Mouse (Mus musculus) heart, embryonic 13.5 days (tissue): ENCODE data around the gene Trappc5. TPM values are rescaled to one million over a fixed set of nuclear protein-coding genes. Genes with fewer than 3 reads are reported as not detected.
A peak's percentile ranks its signal among the peaks of the same experiment; 100 is the strongest.

ENCODE experiments used
- ATAC-seq: fragments of 200-750 bp; cut with Nextera tagmentation; 2 replicates; pipeline ENCODE4 v1.8.0; 2017; ENCODE audit warnings: moderate TSS enrichment; ENCODE audit not compliant: insufficient number of reproducible peaks, low FRiP score, low TSS enrichment; ENCODE audit errors: extremely low read depth
- H3K27ac ChIP-seq: fragments of 300-500 bp; sonication (generic); replicated peaks from 2 replicates; pipeline ENCODE4 v1.5.1; 2015; ENCODE audit warnings: moderate library complexity, mild to moderate bottlenecking, inconsistent platforms
- H3K27me3 ChIP-seq: fragments of 300-500 bp; sonication (generic); replicated peaks from 2 replicates; pipeline ENCODE4 v1.6.1; 2015; ENCODE audit warnings: mild to moderate bottlenecking, inconsistent platforms
- H3K36me3 ChIP-seq: fragments of 300-500 bp; sonication (generic); 2 replicates; pipeline ENCODE4 v1.6.1; 2015; ENCODE audit warnings: mild to moderate bottlenecking, inconsistent platforms
- H3K4me1 ChIP-seq: fragments of 300-500 bp; sonication (generic); 2 replicates; pipeline ENCODE4 v1.6.1; 2015; ENCODE audit warnings: inconsistent platforms
- H3K4me2 ChIP-seq: fragments of 300-500 bp; sonication (generic); 2 replicates; pipeline ENCODE4 v1.6.1; 2015; ENCODE audit warnings: inconsistent platforms, mild to moderate bottlenecking, moderate library complexity
- H3K4me3 ChIP-seq: fragments of 300-500 bp; sonication (generic); 2 replicates; pipeline ENCODE4 v1.5.1; 2015; ENCODE audit warnings: moderate library complexity, mild to moderate bottlenecking, inconsistent platforms
- H3K9ac ChIP-seq: fragments of 300-500 bp; sonication (generic); 2 replicates; pipeline ENCODE4 v1.6.1; 2015; ENCODE audit warnings: inconsistent platforms, mild to moderate bottlenecking, moderate library complexity
- H3K9me3 ChIP-seq: fragments of 300-500 bp; sonication (generic); 2 replicates; pipeline ENCODE4 v1.6.1; 2016; ENCODE audit warnings: inconsistent platforms
- WGBS: fragments of 180-500 bp; shearing (Covaris S2); methylation state at CpG from one replicate; pipeline ENCODE4 v1.1.7; 2015; ENCODE audit warnings: mixed read lengths; 5-methylcytosine and 5-hydroxymethylcytosine counted together
- polyA plus RNA-seq: library from polyadenylated mRNA; unstranded; fragments of >200 nt; fragmentation: Nextera tagmentation; extraction: Ambion mirVana; gene quantifications from 2 replicates; pipeline ENCODE4 v1.2.1, GENCODE M21; 2015

Gene Trappc5
- polyA plus RNA-seq, 1 experiment from 2014 or later, result 31.8 TPM

DNA sequence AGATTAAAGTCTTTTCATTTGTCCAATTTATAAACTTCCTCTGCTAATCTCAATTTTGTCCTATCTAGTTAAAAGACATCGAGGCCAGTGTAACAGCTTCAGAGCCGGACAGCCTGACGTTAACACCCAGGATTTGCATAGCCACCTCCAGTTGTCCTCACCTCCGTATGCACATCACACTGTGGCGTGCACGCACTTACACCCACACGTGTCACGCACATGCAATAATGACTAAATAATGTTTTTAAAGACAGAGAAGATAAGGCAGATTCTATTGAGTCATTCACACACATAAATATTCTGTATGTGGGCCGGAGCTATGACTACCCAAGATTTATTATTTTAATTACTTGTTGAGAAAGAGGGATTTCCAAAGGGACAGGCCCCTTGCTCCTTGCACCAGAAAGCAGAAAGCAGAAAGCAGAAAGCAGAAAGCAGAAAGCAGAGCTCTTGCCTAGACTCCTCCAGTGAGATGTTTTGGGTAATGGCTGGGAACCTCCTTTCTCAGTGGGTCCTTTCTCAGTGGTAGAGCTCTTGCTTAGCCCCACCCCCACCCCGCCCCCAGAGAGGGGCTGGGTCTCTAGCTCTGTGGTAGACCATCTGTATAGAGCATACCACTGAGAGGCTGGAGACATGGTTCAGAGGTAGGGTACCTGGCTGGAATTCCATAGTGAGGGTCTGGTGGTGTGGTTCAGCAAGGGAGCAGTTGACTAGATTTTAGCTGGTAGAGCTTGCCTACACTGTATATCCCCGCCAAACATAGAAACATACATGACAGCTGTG, 21.2 kb upstream of the Trappc5 start:
- Histone ChIP-seq H3K27ac (no peak overlapping the region), H3K4me1 (no peaks in the 10 kb centered on the region), H3K4me3 (no peak overlapping the region), H3K27me3 (peaks cover 22% of the 10 kb centered on the region), H3K36me3 (no peaks in the 10 kb centered on the region), H3K4me2 (no peak overlapping the region), H3K9ac (no peak overlapping the region), H3K9me3 (no peaks in the 10 kb centered on the region)
- ATAC-seq, result no peak; the same call in 1 of the 2 replicates
- WGBS, result 63% methylated on average over 11 of the region's 11 CpGs

- no peaks in the 10 kb centered on the region for H3K4me1 ChIP-seq
Observed at GRCm38 (mm10) chr8:3655526-3655925, 20.6 kb upstream of the Trappc5 start, which contains the start of gene Retn. Gene Retn (plus strand): TSS chr8:3655770.

GRCm38 (mm10) chr8:3656725-3657381, 19.2 kb upstream of the Trappc5 start:
- no peaks in the 10 kb centered on the region for H3K9me3 ChIP-seq
- no peak for ATAC-seq
- no peaks in the 10 kb centered on the region for H3K4me1 ChIP-seq
- H3K4me3 ChIP-seq, result no peak overlapping the region
- H3K27ac ChIP-seq, result no peak overlapping the region
- H3K9ac ChIP-seq, result no peak overlapping the region
- H3K36me3 ChIP-seq, result no peaks in the 10 kb centered on the region
- peaks cover 22% of the 10 kb centered on the region for H3K27me3 ChIP-seq
- WGBS, result 27% methylated on average over 7 of the region's 7 CpGs
- H3K4me2 ChIP-seq, result no peak overlapping the region

More at GRCm38 (mm10) chr8:3655526-3655925, 20.6 kb upstream of the Trappc5 start, which contains the start of gene Retn:
- Histone ChIP-seq H3K9me3 (no peaks in the 10 kb centered on the region), H3K4me3 (no peak within 1 kb of the TSS), H3K36me3 (no peaks in the 10 kb centered on the region), H3K27ac (no peak within 1 kb of the TSS), H3K9ac (no peak within 1 kb of the TSS), H3K4me2 (no peak within 1 kb of the TSS), H3K27me3 (peaks cover 22% of the 10 kb centered on the region)
- 54% methylated on average over 3 of the region's 3 CpGs for WGBS
- no peak for ATAC-seq

DNA sequence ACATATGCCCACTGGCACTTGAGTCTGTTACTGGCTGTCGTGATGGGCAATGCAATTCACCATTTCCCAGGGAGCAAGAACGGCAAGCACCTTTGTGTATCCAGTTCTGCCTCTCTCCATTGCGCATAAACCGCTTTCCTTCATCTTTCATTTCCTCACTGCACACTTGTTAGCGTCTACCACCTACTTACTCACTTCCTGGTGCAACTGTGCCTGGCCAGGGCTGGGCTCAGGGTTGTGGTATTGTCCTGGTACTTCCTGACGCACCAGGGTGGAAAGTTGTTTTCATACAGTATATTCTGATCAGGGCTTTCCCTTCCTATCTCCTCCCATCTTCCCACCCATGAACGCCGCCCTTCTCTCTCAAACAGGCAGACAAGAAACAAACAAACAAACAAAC, 15.2 kb upstream of the Trappc5 start:
- Histone ChIP-seq H3K36me3 (no peaks in the 10 kb centered on the region), H3K9me3 (no peaks in the 10 kb centered on the region), H3K9ac (no peak overlapping the region), H3K27ac (no peak overlapping the region), H3K4me1 (no peaks in the 10 kb centered on the region), H3K4me2 (no peak overlapping the region), H3K27me3 (peaks cover 22% of the 10 kb centered on the region), H3K4me3 (no peak overlapping the region)
- WGBS, result 69% methylated on average over 8 of the region's 8 CpGs
- no peak for ATAC-seq

DNA sequence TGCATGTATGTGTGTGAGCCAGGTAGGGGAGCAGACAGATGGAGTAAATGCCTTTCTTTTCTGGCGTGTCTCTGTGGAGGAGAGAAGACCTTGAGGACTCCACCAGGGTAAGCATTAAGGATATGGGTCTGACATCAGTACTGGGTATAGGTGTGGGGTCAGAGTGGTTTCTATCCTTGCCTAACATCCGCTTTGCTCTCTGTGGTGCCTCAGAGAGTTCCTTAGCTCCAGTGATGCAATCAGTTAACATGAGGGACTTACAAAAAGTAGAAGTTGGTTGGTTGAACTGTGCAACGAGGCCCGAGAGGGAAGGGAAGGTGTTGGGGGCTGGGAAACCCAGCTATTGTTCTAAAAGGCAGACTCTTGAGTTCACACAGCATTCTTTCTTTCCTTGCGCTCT, 11.7 kb upstream of the Trappc5 start:
- H3K4me2 ChIP-seq, result no peak overlapping the region
- H3K4me3 ChIP-seq, result no peak overlapping the region
- no peaks in the 10 kb centered on the region for H3K36me3 ChIP-seq
- WGBS, result 50% methylated on average over 5 of the region's 5 CpGs
- no peak for ATAC-seq
- no peak overlapping the region for H3K9ac ChIP-seq
- H3K9me3 ChIP-seq, result no peaks in the 10 kb centered on the region
- H3K27ac ChIP-seq, result no peak overlapping the region
- 0 out of 2 replicates have a peak, but pooled peaks cover 9% of the 10 kb centered on the region for H3K27me3 ChIP-seq
- H3K4me1 ChIP-seq, result no peaks in the 10 kb centered on the region

DNA sequence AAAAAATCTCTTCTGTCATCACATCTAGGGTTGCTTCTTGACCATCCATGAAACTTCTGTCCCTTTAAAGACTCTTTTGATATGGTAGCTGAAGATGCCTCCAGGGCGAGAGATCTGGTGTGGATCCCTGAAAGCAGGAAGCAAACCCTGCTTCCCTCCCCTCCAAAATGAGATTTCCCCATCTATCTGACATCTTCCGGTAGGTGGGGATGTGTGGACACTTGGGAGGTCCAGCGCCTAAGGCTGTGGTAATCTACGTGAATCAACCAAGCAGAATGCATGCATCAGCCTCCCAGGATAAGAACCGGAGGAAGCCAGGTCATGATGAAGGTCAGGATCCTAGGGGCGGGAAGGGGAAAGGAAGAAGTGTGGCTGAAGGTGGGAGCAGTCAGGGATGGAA, 10.6 kb upstream of the Trappc5 start, which contains the start of gene Mcemp1:
Gene Mcemp1, plus strand, starts transcription at position 248 of the 400 bp plus-strand sequence.
- no peak within 1 kb of the TSS for H3K4me2 ChIP-seq
- H3K9me3 ChIP-seq, result no peaks in the 10 kb centered on the region
- WGBS, result 61% methylated on average over 6 of the region's 6 CpGs
- H3K4me3 ChIP-seq, result no peak within 1 kb of the TSS
- ATAC-seq, result no peak
- H3K4me1 ChIP-seq, result no peaks in the 10 kb centered on the region
- no peak within 1 kb of the TSS for H3K27ac ChIP-seq
- no peaks in the 10 kb centered on the region for H3K36me3 ChIP-seq
- 0 out of 2 replicates have a peak, but pooled peaks cover 9% of the 10 kb centered on the region for H3K27me3 ChIP-seq
- H3K9ac ChIP-seq, result no peak within 1 kb of the TSS

GRCm38 (mm10) chr8:3670388-3670787, 5.7 kb upstream of the Trappc5 start:
- ATAC-seq, result no peak
- WGBS, result 70% methylated on average over 2 of the region's 2 CpGs
- 0 out of 2 replicates have a peak, but pooled peaks cover 9% of the 10 kb centered on the region for H3K27me3 ChIP-seq

DNA sequence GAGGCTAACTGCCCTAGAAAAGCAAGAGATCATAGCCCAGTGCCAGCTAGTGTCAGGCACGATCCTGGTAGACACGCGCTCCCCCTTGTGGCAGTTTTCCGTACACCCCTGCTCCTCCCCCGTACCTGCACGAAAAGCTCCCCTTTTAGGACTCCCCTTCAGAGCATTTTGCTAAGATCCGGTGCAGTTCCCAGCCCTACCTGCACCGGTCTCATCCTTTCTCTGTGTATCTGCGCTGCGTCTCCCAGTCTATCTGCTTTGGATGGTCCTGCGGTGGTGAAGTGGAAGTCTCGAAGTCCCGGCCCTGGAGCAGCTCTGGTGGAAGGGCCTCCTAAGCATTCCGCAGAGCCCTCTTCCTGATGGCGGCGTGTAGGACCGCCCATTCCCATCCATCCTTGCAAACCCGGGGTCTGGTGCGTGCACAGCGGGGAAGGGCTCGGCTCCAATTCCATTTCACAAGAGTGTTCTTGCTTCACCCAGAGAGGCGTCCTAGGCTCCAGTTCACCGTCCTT, 4.1 kb upstream of the Trappc5 start, which contains the start of gene Fcor:
Gene Fcor, minus strand, starts transcription at position 383 of the 512 bp plus-strand sequence.
- peak within 1 kb of the TSS; percentile 44 for H3K27ac ChIP-seq
- 0 out of 2 replicates have a peak, but pooled peaks cover 3% of the 10 kb centered on the region for H3K27me3 ChIP-seq
- peak within 1 kb of the TSS; percentile 65 for H3K4me3 ChIP-seq
- H3K9me3 ChIP-seq, result no peaks in the 10 kb centered on the region
- ATAC-seq, result peak; percentile 51; the same call in 1 of the 2 replicates
- H3K36me3 ChIP-seq, result no peaks in the 10 kb centered on the region
- under 1% methylated on average over 23 of the region's 23 CpGs for WGBS
- peaks cover 7% of the 10 kb centered on the region for H3K4me1 ChIP-seq
- peak within 1 kb of the TSS; percentile 84 for H3K9ac ChIP-seq
- H3K4me2 ChIP-seq, result peak within 1 kb of the TSS; percentile 81

More at GRCm38 (mm10) chr8:3670388-3670787, 5.7 kb upstream of the Trappc5 start:
- no peak overlapping the region for H3K4me3 ChIP-seq
- H3K9me3 ChIP-seq, result no peaks in the 10 kb centered on the region
- no peaks in the 10 kb centered on the region for H3K4me1 ChIP-seq
- no peak overlapping the region for H3K9ac ChIP-seq
- no peak overlapping the region for H3K27ac ChIP-seq
- H3K36me3 ChIP-seq, result no peaks in the 10 kb centered on the region
- H3K4me2 ChIP-seq, result no peak overlapping the region

DNA sequence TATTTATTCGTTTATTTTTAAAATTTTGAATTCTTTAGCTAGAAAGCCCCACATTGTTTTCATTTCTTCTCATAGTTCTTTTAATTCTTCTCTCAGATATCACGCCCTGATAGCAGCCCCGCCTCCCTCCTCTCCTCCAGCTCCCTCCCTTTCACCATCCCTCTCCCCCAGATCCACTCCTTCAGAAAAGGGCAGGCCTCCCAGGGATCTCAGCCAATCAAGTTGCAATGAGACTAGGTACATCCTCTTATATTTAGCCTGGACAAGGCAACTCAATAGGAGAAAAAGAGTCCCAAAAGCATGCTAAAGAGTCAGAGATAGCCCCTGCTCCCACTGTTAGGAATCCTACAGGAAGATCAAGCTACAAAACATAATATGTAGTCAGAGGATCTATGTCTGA, 1.4 kb upstream of the Trappc5 start:
- Histone ChIP-seq H3K4me3 (no peak overlapping the region), H3K9ac (no peak overlapping the region), H3K36me3 (peaks cover 11% of the 10 kb centered on the region), H3K4me2 (no peak overlapping the region), H3K27ac (no peak overlapping the region), H3K4me1 (peaks cover 17% of the 10 kb centered on the region), H3K27me3 (no peaks in the 10 kb centered on the region), H3K9me3 (no peaks in the 10 kb centered on the region)
- ATAC-seq, result no peak
- 36% methylated on average over 3 of the region's 3 CpGs for WGBS

DNA sequence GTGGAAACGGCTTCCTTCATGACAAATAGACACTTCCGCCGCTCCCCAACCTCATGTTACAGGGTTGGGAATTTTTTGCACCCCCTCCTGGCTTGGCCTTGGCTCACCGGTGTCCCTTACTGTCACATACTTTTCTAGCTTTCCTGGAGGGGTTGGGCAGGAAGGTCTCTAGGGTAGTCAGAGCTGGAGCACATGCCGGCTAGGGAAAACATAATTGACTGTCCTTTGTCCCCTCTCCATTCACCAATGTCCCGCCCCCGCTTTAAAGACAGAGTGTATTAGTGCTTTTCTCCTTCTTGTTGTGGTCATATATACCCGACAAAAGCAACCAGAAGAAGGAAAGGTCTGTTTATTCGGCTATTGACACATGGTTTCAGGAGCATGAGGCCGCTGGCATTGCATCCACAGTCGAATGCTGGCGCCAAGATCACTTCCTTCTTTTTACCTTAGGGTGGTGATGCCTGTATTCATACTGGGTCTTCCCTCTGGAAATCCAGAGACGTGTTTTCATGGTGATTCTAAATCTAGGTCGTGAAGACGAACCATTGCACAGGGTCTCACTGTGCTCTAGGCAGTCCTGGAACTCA, 987 bp downstream of the Trappc5 start:
- ATAC-seq, result no peak
- Histone ChIP-seq H3K4me2 (peak overlapping the region; percentile 91), H3K27ac (peak overlapping the region; percentile 95), H3K4me1 (peaks cover 17% of the 10 kb centered on the region), H3K36me3 (peaks cover 34% of the 10 kb centered on the region), H3K9ac (peak overlapping the region; percentile 99), H3K27me3 (no peaks in the 10 kb centered on the region), H3K4me3 (peak overlapping the region; percentile 97), H3K9me3 (no peaks in the 10 kb centered on the region)
- 6% methylated on average over 15 of the region's 15 CpGs for WGBS

DNA sequence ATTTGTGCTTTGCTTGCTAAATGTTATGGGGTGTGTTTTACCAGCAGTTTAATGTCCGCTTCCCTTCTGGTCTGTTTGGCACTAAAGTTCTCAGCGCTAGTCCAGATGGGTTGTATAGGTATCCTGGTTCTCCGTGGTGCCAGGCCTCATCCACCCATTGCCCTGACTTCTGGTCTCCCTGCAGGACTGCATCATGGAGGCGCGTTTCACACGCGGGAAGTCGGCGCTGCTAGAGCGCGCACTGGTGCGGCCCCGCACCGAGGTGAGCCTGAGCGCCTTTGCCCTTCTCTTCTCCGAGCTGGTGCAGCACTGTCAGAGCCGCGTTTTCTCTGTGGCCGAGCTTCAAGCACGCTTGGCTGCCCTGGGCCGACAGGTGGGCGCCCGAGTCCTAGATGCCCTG, 2.7 kb downstream of the Trappc5 start:
- Histone ChIP-seq H3K36me3 (peaks cover 43% of the 10 kb centered on the region), H3K27ac (no peak overlapping the region), H3K9ac (no peak overlapping the region), H3K9me3 (no peaks in the 10 kb centered on the region), H3K4me1 (peaks cover 17% of the 10 kb centered on the region), H3K4me3 (no peak overlapping the region), H3K4me2 (no peak overlapping the region), H3K27me3 (no peaks in the 10 kb centered on the region)
- ATAC-seq, result no peak
- WGBS, result 95% methylated on average over 23 of the region's 23 CpGs
